Mouse (Mus musculus): Measurements from ENCODE around the gene Fam3b. TPM values are rescaled to one million over a fixed set of nuclear protein-coding genes. Genes with fewer than 3 reads are reported as not detected.

The Fam3b gene
- total and polyA plus RNA-seq, 3 experiments, result 20.6 to 21.2 TPM; not detected in 1

GRCm38 (mm10) chr16:97478655-97479054 is 36.0 kb downstream of the Fam3b start (continued):
- no peak for TF ChIP-seq GABPA (IDR thresholded peaks at IDR 0.05; ENCODE audit: low read depth, low read length)

- H3K9ac ChIP-seq (ENCODE audit: control insufficient read depth, low read depth, low read length, poor library complexity, severe bottlenecking), result no peak overlapping the region
- H3K4me1 ChIP-seq (ENCODE audit: control insufficient read depth in 1 of 2, insufficient read depth in 2 of 2, low read length in 2 of 2), result peaks cover 45 to 58% of the 10 kb centered on the region in 2 experiments
- H3K27me3 ChIP-seq (ENCODE audit: control insufficient read depth in 1 of 2, insufficient read depth in 2 of 2, low read length in 2 of 2), result no peaks in the 10 kb centered on the region
- H3K36me3 ChIP-seq (ENCODE audit: control insufficient read depth in 1 of 2, insufficient read depth in 2 of 2, low read length in 2 of 2), result peaks cover 0 to 75% of the 10 kb centered on the region in 2 experiments; a peak in 2 of 4 replicates
- DNase-seq (ENCODE audit: low read depth, low spot score), result peak; percentile 87
- TF ChIP-seq MYC (IDR thresholded peaks at IDR 0.05; ENCODE audit: low read depth, low read length) (no peak), ZKSCAN1 (IDR thresholded peaks at IDR 0.05; ENCODE audit: low read depth, low read length) (no peak), CTCF (IDR thresholded peaks at IDR 0.05 in 2 of 3, conservative IDR thresholded peaks at IDR 0.05 in 1 of 3; ENCODE audit: control insufficient read depth in 1 of 3, insufficient read depth in 1 of 3, low read depth in 2 of 3, low read length in 3 of 3, poor library complexity in 1 of 3, severe bottlenecking in 1 of 3) (peak in 1 of 3 experiments; percentile 2; a peak in 1 of 6 replicates), TAL1 (IDR thresholded peaks at IDR 0.05; ENCODE audit: low read length) (peak; percentile 70), TBP (IDR thresholded peaks at IDR 0.05; ENCODE audit: low read depth, low read length) (no peak), RAD21 (IDR thresholded peaks at IDR 0.05; ENCODE audit: low read depth, low read length) (no peak), E2F4 (IDR thresholded peaks at IDR 0.05; ENCODE audit: borderline replicate concordance, low read depth, low read length) (no peak), GATA1 (IDR thresholded peaks at IDR 0.05; ENCODE audit: low read depth, low read length) (peak; percentile 73), SIN3A (IDR thresholded peaks at IDR 0.05; ENCODE audit: low read length) (no peak; the same call in 1 of the 2 replicates), ETS1 (IDR thresholded peaks at IDR 0.05; ENCODE audit: low read depth, low read length) (peak; percentile 58), TCF12 (IDR thresholded peaks at IDR 0.05; ENCODE audit: low read depth, low read length) (peak; percentile 49), RCOR1 (IDR thresholded peaks at IDR 0.05; ENCODE audit: low read depth, low read length) (peak; percentile 73), EP300 (IDR thresholded peaks at IDR 0.05; ENCODE audit: low read depth in 1 of 2, low read length in 2 of 2) (peak; percentile 61 to 65; a peak in 3 of 4 replicates), CHD1 (IDR thresholded peaks at IDR 0.05; ENCODE audit: low read depth, low read length) (no peak)
- peak overlapping the region; percentile 76 for H3K27ac ChIP-seq (ENCODE audit: control insufficient read depth, low read depth, low read length)
- no peak overlapping the region for H3K4me3 ChIP-seq (ENCODE audit: control insufficient read depth in 1 of 2, insufficient read depth in 1 of 2, low read depth in 2 of 2, low read length in 2 of 2)
- H3K9me3 ChIP-seq (replicated peaks; ENCODE audit: insufficient read depth, low read length), result no peaks in the 10 kb centered on the region
- no peaks in the 10 kb centered on the region for H3K79me2 ChIP-seq (ENCODE audit: control insufficient read depth, insufficient read depth, low read length, poor library complexity)
Measured at GRCm38 (mm10) chr16:97476524-97476923, 38.1 kb downstream of the Fam3b start.

GRCm38 (mm10) chr16:97475581-97475980 is 39.0 kb downstream of the Fam3b start:
- no peak for DNase-seq (ENCODE audit: low read depth, low spot score)
- Histone ChIP-seq H3K4me1 (ENCODE audit: control insufficient read depth in 1 of 2, insufficient read depth in 2 of 2, low read length in 2 of 2) (peaks cover 40 to 55% of the 10 kb centered on the region in 2 experiments), H3K79me2 (ENCODE audit: control insufficient read depth, insufficient read depth, low read length, poor library complexity) (no peaks in the 10 kb centered on the region), H3K9me3 (replicated peaks; ENCODE audit: insufficient read depth, low read length) (no peaks in the 10 kb centered on the region), H3K27ac (ENCODE audit: control insufficient read depth, low read depth, low read length) (no peak overlapping the region), H3K9ac (ENCODE audit: control insufficient read depth, low read depth, low read length, poor library complexity, severe bottlenecking) (no peak overlapping the region), H3K27me3 (ENCODE audit: control insufficient read depth in 1 of 2, insufficient read depth in 2 of 2, low read length in 2 of 2) (no peaks in the 10 kb centered on the region), H3K36me3 (ENCODE audit: control insufficient read depth in 1 of 2, insufficient read depth in 2 of 2, low read length in 2 of 2) (peaks cover 0 to 67% of the 10 kb centered on the region in 2 experiments; a peak in 2 of 4 replicates), H3K4me3 (ENCODE audit: control insufficient read depth in 1 of 2, insufficient read depth in 1 of 2, low read depth in 2 of 2, low read length in 2 of 2) (no peak overlapping the region)
- no peak for TF ChIP-seq SMC3 (IDR thresholded peaks at IDR 0.05; ENCODE audit: low read depth, low read length)
- TF ChIP-seq ETS1 (IDR thresholded peaks at IDR 0.05; ENCODE audit: low read depth, low read length), result no peak
- TF ChIP-seq JUND (IDR thresholded peaks at IDR 0.05; ENCODE audit: low read depth, low read length), result no peak
- no peak for TF ChIP-seq MEF2A (IDR thresholded peaks at IDR 0.05; ENCODE audit: extremely low read depth, insufficient replicate concordance, low read depth, low read length, poor library complexity, severe bottlenecking)
